Mouse (Mus musculus) thymus, postnatal 25 days (tissue): ENCODE measurements around the gene Lrrk1.
A peak's percentile ranks its signal among the peaks of the same experiment; 100 is the strongest.

Experiments
- DNase-seq: peaks from one replicate; pipeline ENCODE4 v3.0.0; 2022

The Lrrk1 gene

GRCm38 (mm10) chr7:66387813-66388521 is at the start of gene Lrrk1:
Gene Lrrk1, minus strand, starts transcription at chr7:66388350.
- DNase-seq: peak; percentile 8

GRCm38 (mm10) chr7:66434453-66434935 is 46.3 kb upstream of the Lrrk1 start:
- DNase-seq: peak; percentile 51

- no peak for DNase-seq
These were observed 39.4 kb upstream of the Lrrk1 start, which contains the start of gene Aldh1a3 for GRCm38 (mm10) chr7:66427437-66428161. Gene Aldh1a3, minus strand, starts transcription at chr7:66427517.

GRCm38 (mm10) chr7:66427053-66427436 is 38.9 kb upstream of the Lrrk1 start:
- no peak for DNase-seq

- DNase-seq: no peak
These were observed 33.8 kb upstream of the Lrrk1 start for GRCm38 (mm10) chr7:66421903-66422302.

- DNase-seq: no peak
These were observed 30.8 kb upstream of the Lrrk1 start for GRCm38 (mm10) chr7:66418981-66419380.

GRCm38 (mm10) chr7:66416829-66417228 is 28.7 kb upstream of the Lrrk1 start:
- peak; percentile 6 for DNase-seq

- DNase-seq: no peak
These were observed 24.9 kb upstream of the Lrrk1 start for GRCm38 (mm10) chr7:66413093-66413492.

- DNase-seq: no peak
These were observed 21.3 kb upstream of the Lrrk1 start for GRCm38 (mm10) chr7:66409433-66409832.

GRCm38 (mm10) chr7:66406971-66407370 is 18.8 kb upstream of the Lrrk1 start:
- no peak for DNase-seq

- DNase-seq: no peak
These were observed 18.0 kb upstream of the Lrrk1 start for GRCm38 (mm10) chr7:66405951-66406721.

- DNase-seq: no peak
These were observed 17.4 kb upstream of the Lrrk1 start for GRCm38 (mm10) chr7:66405541-66405940.

GRCm38 (mm10) chr7:66404802-66405201 is 16.7 kb upstream of the Lrrk1 start:
- no peak for DNase-seq

GRCm38 (mm10) chr7:66404141-66404540 is 16.0 kb upstream of the Lrrk1 start:
- DNase-seq: no peak

- DNase-seq: no peak
These were observed 14.7 kb upstream of the Lrrk1 start for GRCm38 (mm10) chr7:66402876-66403275.

- no peak for DNase-seq
These were observed 13.5 kb upstream of the Lrrk1 start for GRCm38 (mm10) chr7:66401605-66402004.

GRCm38 (mm10) chr7:66397288-66397687 is 9.1 kb upstream of the Lrrk1 start:
- no peak for DNase-seq

- DNase-seq: peak; percentile 16
These were observed 727 bp upstream of the Lrrk1 start for GRCm38 (mm10) chr7:66388621-66389532.

- DNase-seq: no peak
These were observed 734 bp downstream of the Lrrk1 start for GRCm38 (mm10) chr7:66387419-66387812.

- DNase-seq: no peak
These were observed 1.7 kb downstream of the Lrrk1 start for GRCm38 (mm10) chr7:66386411-66386810.

GRCm38 (mm10) chr7:66385826-66386225 is 2.3 kb downstream of the Lrrk1 start:
- DNase-seq: no peak

GRCm38 (mm10) chr7:66384891-66385290 is 3.3 kb downstream of the Lrrk1 start:
- no peak for DNase-seq
